Mouse (Mus musculus): ENCODE measurements at regions not wholly inside any gene's neighbourhood (a gene's known extent, or its start where the extent isn't known, plus 50 kb on each side); places are given as distances from the start of the nearest gene placed in this dataset.

GRCm38 (mm10) chr1:120814441-120814840 lies 212.2 kb downstream of the En1 start:
- TF ChIP-seq CTCF (IDR thresholded peaks at IDR 0.05; ENCODE audit: low read depth) (no peak), EP300 (optimal IDR thresholded peaks at IDR 0.05) (no peak)

All from stomach, postnatal 0 days (tissue).